Comparison of ENCODE assay signal across 35 mouse cellular contexts in the genomic region with DNA sequence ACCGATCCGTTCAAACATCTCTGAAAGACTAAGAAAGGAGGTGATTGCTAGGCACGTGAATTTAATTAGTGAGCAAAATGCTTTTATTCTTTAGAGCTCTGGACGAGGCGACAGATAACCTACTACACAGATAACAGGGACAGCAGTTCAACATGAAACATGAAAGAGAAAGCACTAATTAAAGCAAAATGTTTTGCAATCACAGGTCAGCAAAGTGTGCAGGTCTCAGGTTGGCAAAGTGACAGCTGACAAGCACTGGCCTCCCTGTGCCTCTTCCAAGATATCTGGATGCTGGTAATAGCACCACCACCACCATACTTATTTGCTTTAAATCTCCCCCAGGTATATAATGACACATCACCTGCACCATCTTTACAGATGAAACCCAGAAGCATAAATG.
"Had no signal": no experiment of that assay in that cellular context is flagged by ENCODE, and none has a peak within 500 bp of the region (broad histone marks: within the 10 kb centered on the region; RNA-seq: fewer than 3 reads in every experiment).

No protein-coding gene starts in this region.

- ATAC-seq: hindbrain, embryonic 16.5 days; hindbrain, postnatal 0 days; inflammation-experienced regulatory T-cells, adult 6 months; intestine, embryonic 15.5 days; intestine, embryonic 16.5 days; intestine, postnatal 0 days had no signal

- H3K4me3 ChIP-seq: heart, embryonic 10.5 days; heart, embryonic 12.5 days; heart, embryonic 13.5 days; heart, embryonic 15.5 days; hindbrain, embryonic 10.5 days; hindbrain, embryonic 12.5 days; hindbrain, embryonic 13.5 days; hindbrain, embryonic 15.5 days; intestine, embryonic 15.5 days; kidney, embryonic 15.5 days; layer of hippocampus, adult 2 months; left cerebral cortex, adult 2 months had no signal

- H3K27me3 ChIP-seq: heart, embryonic 12.5 days; heart, embryonic 13.5 days; heart, embryonic 15.5 days; hindbrain, embryonic 12.5 days; hindbrain, embryonic 13.5 days; hindbrain, embryonic 15.5 days; intestine, embryonic 15.5 days; kidney, embryonic 15.5 days had no signal

- H3K4me2 ChIP-seq: heart, embryonic 11.5 days; heart, embryonic 12.5 days; heart, embryonic 13.5 days; heart, embryonic 15.5 days; hindbrain, embryonic 12.5 days; hindbrain, embryonic 13.5 days; hindbrain, embryonic 14.5 days; hindbrain, embryonic 15.5 days; intestine, embryonic 15.5 days; kidney, embryonic 15.5 days had no signal

- H3K9ac ChIP-seq: heart, embryonic 12.5 days; heart, embryonic 13.5 days; heart, embryonic 15.5 days; hindbrain, embryonic 12.5 days; hindbrain, embryonic 13.5 days; hindbrain, embryonic 14.5 days; hindbrain, embryonic 15.5 days; intestine, embryonic 15.5 days; kidney, embryonic 15.5 days had no signal

- H3K4me1 ChIP-seq: heart, embryonic 10.5 days; heart, embryonic 12.5 days; heart, embryonic 13.5 days; heart, embryonic 15.5 days; hindbrain, embryonic 10.5 days; hindbrain, embryonic 12.5 days; hindbrain, embryonic 13.5 days; hindbrain, embryonic 15.5 days; intestine, embryonic 15.5 days; kidney, embryonic 15.5 days had no signal

- DNase-seq: heart, postnatal 10 days; heart, postnatal 14 days; heart, postnatal 36 days; heart, postnatal 4 days; kidney, adult 11 months; kidney, adult 18-20 months; kidney, adult 2 months; kidney, adult 8-10 months; kidney, adult 9 months; kidney, postnatal 10 days; kidney, postnatal 25 days; kidney, postnatal 36 days; kidney, postnatal 4 days; layer of hippocampus, adult 9-11 months; layer of hippocampus, postnatal 36 days had no signal

- H3K9me3 ChIP-seq: heart, embryonic 10.5 days; heart, embryonic 12.5 days; heart, embryonic 13.5 days; heart, embryonic 15.5 days; hindbrain, embryonic 10.5 days; hindbrain, embryonic 12.5 days; hindbrain, embryonic 13.5 days; hindbrain, embryonic 15.5 days; intestine, embryonic 15.5 days; kidney, embryonic 15.5 days had no signal

- H3K27ac ChIP-seq: heart, embryonic 10.5 days; heart, embryonic 13.5 days; heart, embryonic 15.5 days; hindbrain, embryonic 10.5 days; hindbrain, embryonic 12.5 days; hindbrain, embryonic 13.5 days; hindbrain, embryonic 14.5 days; hindbrain, embryonic 15.5 days; hindbrain, postnatal 0 days; intestine, embryonic 15.5 days; kidney, embryonic 15.5 days; kidney, postnatal 0 days; layer of hippocampus, adult 2 months; left cerebral cortex, adult 2 months had no signal

- H3K36me3 ChIP-seq: hindbrain, embryonic 12.5 days; hindbrain, embryonic 13.5 days; hindbrain, embryonic 15.5 days; intestine, embryonic 15.5 days had no signal
